Comparison of ENCODE assay signal across 7 mouse cellular contexts in genomic region chr19:4743524-4743923, GRCm38 (mm10). TPM values are rescaled to one million over a fixed set of nuclear protein-coding genes. Genes with fewer than 3 reads are reported as not detected.
DNase-seq lines count a peak whose midpoint lies in the region; ATAC-seq lines count a peak whose summit lies in the region.

No protein-coding gene starts in this region.

- no peak for ATAC-seq in megakaryocyte-erythroid progenitor cell, adult 5-6 weeks (replicated peaks; ENCODE audit: low FRiP score, low TSS enrichment, poor library complexity, severe bottlenecking)

- peak; percentile 62 for DNase-seq in kidney, postnatal 10 days
- DNase-seq in kidney, adult 18-20 months = no peak
- DNase-seq in CD4-positive helper T cell, adult 2 months (ENCODE audit: low read depth, low spot score) = peak; percentile 43
- DNase-seq in NIH3T3 (ENCODE audit: low read depth) = peak; percentile 83
- peak; percentile 51 for DNase-seq in lung, postnatal 14 days
- DNase-seq in right cerebral cortex, adult 18-20 months = no peak

RNA-seq across cellular contexts. Expression of gene Rbm4b, which starts 12.8 kb away (rescaled TPM):
- 5.0 and 11.3 TPM in 2 replicates for total RNA-seq in megakaryocyte-erythroid progenitor cell, adult 5-6 weeks (2014; fragmentation: Nextera tagmentation)
- total RNA-seq in megakaryocyte-erythroid progenitor cell, adult 5-6 weeks (2017) = 9.9 and 19.2 TPM in 2 replicates

RNA-seq across cellular contexts. Expression of gene Sptbn2, which starts 32.6 kb away (rescaled TPM):
- total RNA-seq in megakaryocyte-erythroid progenitor cell, adult 5-6 weeks (2014; fragmentation: Nextera tagmentation) = not detected in 2 replicates
- total RNA-seq in megakaryocyte-erythroid progenitor cell, adult 5-6 weeks (2017) = not detected in 2 replicates

RNA-seq across cellular contexts. Expression of gene Gm960, which starts 45.1 kb away (rescaled TPM):
- 1.3 and 3.5 TPM in 2 replicates for total RNA-seq in megakaryocyte-erythroid progenitor cell, adult 5-6 weeks (2014; fragmentation: Nextera tagmentation)
- total RNA-seq in megakaryocyte-erythroid progenitor cell, adult 5-6 weeks (2017) = 2.4 TPM in 1 of 2 replicates, not detected in the other

RNA-seq across cellular contexts. Expression of gene Rbm4, which starts 50.2 kb away (rescaled TPM):
- 51.9 and 59.4 TPM in 2 replicates for total RNA-seq in megakaryocyte-erythroid progenitor cell, adult 5-6 weeks (2014; fragmentation: Nextera tagmentation)
- 68.6 and 75.3 TPM in 2 replicates for total RNA-seq in megakaryocyte-erythroid progenitor cell, adult 5-6 weeks (2017)

Comparison
In these comparisons a context has a peak if more than half of its experiments do, and no peak if none do; other contexts are left out.
1. DNase-seq: peak in kidney, postnatal 10 days (single experiment), CD4-positive helper T cell, adult 2 months (single experiment), NIH3T3 (single experiment) and lung, postnatal 14 days (single experiment); none in kidney, adult 18-20 months (single experiment) and right cerebral cortex, adult 18-20 months (single experiment).